Mouse (Mus musculus) adrenal gland, postnatal 10 days (tissue): ENCODE measurements at regions not wholly inside any gene's neighbourhood (a gene's known extent, or its start where the extent isn't known, plus 50 kb on each side); places are given as distances from the start of the nearest gene placed in this dataset.
A peak's percentile ranks its signal among the peaks of the same experiment; 100 is the strongest.

ENCODE experiments used
- DNase-seq: peaks from one replicate; pipeline ENCODE4 v3.0.0; 2021; ENCODE audit warnings: mixed read lengths

DNA sequence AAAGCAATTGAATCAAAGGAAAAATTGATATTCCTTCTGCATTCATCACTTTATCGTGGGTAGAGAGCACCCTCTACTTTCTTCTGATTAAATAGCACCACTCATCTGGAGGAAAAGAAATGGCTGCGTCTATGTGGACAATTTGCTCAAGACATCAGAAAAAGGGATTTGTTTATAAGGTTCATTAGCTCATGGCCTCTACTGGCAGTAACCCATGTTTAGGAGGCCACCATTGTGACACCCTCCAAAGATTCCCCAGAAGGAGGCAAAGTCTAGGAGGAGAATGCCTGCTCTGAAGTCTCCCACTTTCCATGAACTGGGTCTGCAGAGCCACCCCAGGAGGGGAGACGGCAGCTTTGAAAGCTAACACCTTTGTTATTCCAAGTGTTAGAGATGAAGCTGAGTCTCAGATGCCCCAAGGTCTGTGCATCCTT is 147.2 kb upstream of the Plscr5 start:
- DNase-seq, result no peak

GRCm38 (mm10) chr9:92044161-92044560 is 148.6 kb upstream of the Plscr5 start:
- no peak for DNase-seq

GRCm38 (mm10) chr9:92016521-92016920 is 176.2 kb upstream of the Plscr5 start:
- DNase-seq, result no peak

- no peak for DNase-seq
These were observed 176.8 kb upstream of the Plscr5 start for GRCm38 (mm10) chr9:92015923-92016322.

DNA sequence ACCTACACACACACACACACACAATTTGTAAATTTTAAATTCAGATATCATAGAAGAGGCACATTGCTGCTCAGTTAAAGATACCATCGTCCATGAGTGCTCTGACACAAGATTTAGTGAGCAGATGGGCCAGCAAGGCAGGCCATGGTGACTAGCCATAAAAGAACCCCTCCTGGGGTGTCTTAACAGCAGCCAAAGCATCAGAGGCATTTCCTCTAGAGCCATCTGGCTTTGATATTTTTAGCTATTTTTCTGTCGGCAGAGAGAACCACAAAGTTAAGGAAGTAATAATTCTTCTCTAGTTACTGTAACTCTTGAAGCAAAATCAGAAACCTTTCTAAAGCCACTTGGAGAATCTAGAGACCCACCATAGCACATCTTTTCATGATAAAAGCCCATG is 204.5 kb upstream of the Plscr5 start:
- no peak for DNase-seq

GRCm38 (mm10) chr9:91981955-91982621 is 210.6 kb upstream of the Plscr5 start:
- no peak for DNase-seq

- no peak for DNase-seq
These were observed 211.2 kb upstream of the Plscr5 start for GRCm38 (mm10) chr9:91981499-91981898.

DNA sequence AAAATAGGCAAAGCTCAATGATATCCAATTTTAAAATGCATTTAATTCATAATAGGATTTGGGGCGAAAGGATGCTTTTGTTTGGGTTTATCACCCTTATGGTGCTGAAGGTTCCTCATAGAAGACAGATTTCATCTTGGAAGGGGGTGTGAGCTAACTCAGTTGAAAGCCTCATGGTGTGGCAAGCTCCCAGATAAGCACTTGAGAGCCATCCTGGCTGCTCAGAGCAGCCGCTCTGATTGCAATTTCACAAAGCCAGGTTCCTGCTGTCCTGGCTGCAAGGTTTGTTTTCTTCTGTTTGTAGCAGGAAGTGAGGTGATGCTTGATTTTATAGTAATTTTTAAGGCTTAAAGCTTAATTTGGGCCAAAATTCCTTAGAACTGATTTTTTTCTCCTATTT is 228.7 kb upstream of the Plscr5 start:
- no peak for DNase-seq

DNA sequence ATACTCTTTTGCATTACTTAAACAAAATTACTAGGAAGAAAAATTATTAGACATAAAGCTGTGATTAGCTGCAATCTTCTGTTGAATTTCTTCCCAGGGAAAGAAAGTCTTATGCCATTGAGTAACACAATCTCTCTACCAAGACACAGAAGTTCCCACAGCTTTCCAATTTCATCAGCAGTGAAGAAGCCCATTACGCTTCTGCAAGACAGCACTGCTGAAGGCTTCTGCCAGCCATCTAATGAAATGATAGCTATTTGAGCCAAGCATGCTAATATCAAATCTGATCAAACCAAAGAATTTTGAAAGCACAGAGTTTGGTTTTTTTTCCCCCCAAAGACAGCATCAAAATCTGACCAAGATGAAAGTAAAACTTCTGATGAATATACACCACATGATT is 230.0 kb upstream of the Plscr5 start:
- DNase-seq, result no peak

DNA sequence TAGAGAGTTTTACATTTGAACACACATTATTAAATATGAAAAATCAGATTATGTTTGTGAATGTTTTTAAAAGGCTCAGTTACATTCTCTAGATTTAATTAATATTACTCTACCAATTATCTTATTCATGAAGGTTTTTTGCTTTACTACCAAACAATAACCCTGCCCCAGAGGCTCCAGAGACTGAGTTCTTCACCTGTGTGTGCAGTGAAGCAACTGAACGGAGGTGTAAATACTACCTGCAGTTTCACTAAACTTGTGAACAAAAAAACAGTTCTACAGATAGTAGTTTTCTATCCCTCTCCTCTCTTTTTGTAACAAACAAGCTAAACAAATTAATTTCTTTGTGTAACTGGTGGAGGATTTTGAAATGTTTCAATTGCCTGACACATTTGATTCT is 231.1 kb upstream of the Plscr5 start:
- no peak for DNase-seq

DNA sequence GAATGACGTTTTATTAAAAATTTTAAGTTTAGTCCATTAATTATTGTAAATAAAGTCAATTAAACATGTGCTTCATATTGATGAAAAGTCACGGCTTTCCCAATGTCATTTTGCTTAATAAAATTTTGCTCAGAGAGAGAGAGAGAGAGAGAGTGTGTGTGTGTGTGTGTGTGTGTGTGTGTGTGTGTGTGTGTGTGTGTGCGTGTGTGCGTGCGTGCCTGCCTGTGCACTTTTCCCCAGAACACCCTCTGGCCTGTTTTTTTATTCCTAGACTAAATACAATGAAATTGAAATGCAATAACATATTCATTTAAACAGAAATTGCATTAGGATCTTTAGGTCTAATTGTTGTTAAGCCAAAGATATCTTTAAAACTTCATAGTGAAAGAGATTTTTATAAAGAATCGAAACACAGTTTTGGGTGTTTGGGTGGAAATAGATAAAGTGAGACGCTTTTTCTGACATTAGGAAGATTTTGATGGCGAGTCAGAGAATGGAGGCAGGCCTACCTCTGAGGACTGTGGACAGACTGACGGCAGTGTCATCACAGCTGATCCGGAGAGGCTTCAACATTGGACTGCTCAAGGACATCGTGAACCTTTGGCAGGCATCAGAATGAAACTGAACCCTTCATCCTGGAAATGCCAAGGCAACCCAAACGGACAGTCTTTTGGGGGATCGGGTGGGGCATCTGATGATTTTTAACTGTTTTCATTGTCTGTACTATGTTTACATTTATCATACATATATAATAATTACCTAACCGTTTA is 232.0 kb upstream of the Plscr5 start:
- DNase-seq, result no peak

- DNase-seq, result no peak
These were observed 233.1 kb upstream of the Plscr5 start for GRCm38 (mm10) chr9:91959592-91959991.

DNA sequence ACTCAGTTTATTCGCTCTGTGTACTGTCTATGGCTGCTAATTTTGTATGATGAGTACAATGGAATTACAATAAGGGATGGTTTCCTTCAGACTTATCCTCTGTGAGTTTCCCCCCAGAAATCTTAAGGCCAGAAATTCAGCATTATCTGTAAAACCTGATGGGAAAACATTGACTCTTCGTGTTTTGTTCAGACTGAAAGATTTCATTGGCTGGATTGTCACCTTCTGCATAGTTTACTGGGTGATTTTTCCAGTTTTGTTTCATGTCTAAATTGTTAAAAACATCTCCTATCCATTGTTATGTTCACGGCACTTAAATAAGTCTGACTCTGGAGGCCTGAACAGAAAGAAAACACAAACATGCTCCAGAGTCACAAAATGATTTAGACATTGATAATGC is 233.7 kb upstream of the Plscr5 start:
- DNase-seq, result no peak

- DNase-seq, result no peak
These were observed 234.3 kb upstream of the Plscr5 start for GRCm38 (mm10) chr9:91958421-91958820.

GRCm38 (mm10) chr9:91957061-91957460 is 235.7 kb upstream of the Plscr5 start:
- DNase-seq, result no peak

DNA sequence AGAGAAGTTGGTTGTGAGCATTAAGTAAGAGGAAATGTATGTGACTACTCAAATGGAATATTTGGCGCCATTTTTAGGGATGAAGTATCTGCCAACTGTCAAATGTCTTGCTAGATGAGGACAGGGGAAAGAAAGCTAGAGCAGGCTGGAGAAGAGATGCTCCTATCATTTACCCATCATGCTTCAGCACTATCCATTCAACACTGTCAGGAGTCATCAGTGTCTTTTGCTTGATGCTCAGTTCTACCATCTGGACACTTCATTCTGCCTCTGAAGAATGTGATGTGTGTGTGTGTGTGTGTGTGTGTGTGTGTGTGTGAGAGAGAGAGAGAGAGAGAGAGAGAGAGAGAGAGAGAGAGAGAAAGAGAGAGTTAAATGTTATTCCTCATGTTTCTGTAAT is 244.0 kb upstream of the Plscr5 start:
- DNase-seq, result no peak

DNA sequence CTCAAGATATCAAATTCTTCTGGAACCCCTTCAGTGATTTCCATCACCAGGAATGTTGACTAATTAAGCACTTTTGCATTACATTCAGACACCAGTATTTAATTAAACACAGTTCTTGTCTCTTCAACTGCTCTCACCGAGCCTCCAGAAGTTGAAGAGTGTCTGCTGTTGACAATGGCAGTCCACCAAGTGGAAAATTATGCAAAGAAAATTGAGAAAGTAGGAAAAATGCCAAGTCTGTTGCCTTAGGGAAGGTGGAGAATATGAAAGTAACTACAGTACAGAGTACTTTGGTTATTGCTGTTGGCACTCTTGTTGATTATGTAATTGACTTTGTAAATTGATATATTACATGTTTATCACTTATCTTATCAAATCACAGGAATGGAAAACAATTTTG is 250.7 kb upstream of the Plscr5 start:
- DNase-seq, result peak; percentile 12

GRCm38 (mm10) chr9:91938729-91939128 is 254.0 kb upstream of the Plscr5 start:
- no peak for DNase-seq

DNA sequence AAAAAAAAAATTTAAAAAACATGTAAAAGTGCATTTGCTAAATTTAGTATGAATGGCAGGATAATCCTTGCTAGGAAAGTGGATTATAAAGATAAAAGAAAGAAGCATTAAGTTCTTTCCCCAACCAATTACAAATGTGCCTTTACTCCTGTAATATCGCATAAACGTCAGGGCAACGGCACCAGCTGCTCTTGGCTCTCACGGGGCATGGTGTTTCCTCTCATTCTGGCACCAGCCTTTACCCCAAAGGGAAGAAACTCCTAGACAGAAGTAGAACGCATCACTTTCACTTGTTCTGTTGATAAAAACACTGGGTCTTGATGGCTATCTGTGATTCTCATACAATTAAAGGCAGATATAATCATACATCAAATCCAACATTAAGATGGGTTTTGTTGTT is 288.7 kb upstream of the Plscr5 start:
- DNase-seq, result no peak

DNA sequence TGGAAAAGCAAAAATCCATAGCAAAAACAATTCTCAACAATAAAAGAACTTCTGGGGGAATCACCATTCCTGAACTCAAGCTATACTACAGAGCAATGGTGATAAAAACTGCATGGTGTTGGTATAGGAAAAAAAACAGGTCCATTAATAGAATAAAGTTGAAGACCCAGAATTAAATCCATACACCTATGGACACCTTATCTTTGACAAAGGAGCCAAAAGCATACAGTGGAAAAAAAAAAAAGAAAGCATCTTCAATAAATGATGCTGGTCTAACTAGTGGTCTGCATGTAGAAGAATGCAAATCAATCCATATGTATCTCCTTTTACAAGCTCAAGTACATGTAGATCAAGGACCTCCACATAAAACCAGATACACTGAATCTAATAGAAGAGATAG is 291.8 kb upstream of the Plscr5 start:
- DNase-seq, result no peak

GRCm38 (mm10) chr9:91876823-91877222 is 315.9 kb upstream of the Plscr5 start:
- DNase-seq, result no peak

DNA sequence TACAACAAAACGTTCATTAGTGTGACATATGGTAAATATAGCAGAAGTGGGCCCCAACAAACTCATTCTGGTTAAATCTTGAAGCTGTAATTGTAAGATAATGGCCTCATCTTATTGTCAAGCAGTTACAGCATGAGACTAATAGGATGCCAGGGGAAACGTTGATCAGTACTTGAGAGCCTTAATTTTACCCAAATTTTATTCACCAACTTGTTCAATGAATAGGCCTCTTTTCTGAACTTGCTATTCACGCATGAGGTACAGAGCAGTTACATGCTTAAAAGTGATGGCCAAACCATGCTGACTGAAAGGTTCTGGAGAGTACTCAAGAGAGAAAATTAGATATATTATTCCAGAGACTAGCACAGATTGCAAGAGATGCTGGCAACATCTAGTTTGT is 361.2 kb upstream of the Plscr5 start:
- DNase-seq, result no peak

- no peak for DNase-seq
These were observed 368.8 kb upstream of the Plscr5 start for GRCm38 (mm10) chr9:91823733-91824487.
